Mouse (Mus musculus) MEL (cell line): Measurements from ENCODE around the gene Pakap. TPM values are rescaled to one million over a fixed set of nuclear protein-coding genes. Genes with fewer than 3 reads are reported as not detected.

Source experiments
- DNase-seq: peaks from one replicate; pipeline ENCODE4 v3.0.0; 2011; ENCODE audit warnings: low read depth, low spot score
- H3K27ac ChIP-seq: 2 replicates; pipeline ENCODE4 v1.5.1; 2012; ENCODE audit warnings: low read depth, mild to moderate bottlenecking, control low read depth, low read length, moderate library complexity; ENCODE audit not compliant: control insufficient read depth
- H3K27me3 ChIP-seq, 2 experiments: fragments of 150-350 bp in 1 of 2; sonication (generic) in 1 of 2; 2 replicates each; pipeline ENCODE4 v1.6.1; 2012; ENCODE audit warnings: low read length in 2 of 2, mild to moderate bottlenecking in 2 of 2, improper control_type of control experiment in 1 of 2, moderate library complexity in 1 of 2; ENCODE audit not compliant: insufficient read depth in 2 of 2, control insufficient read depth in 1 of 2
- H3K36me3 ChIP-seq, 2 experiments: 2 replicates each; pipeline ENCODE4 v1.6.1; 2012 to 2014; ENCODE audit warnings: low read length in 2 of 2, improper control_type of control experiment in 1 of 2, inconsistent platforms in 1 of 2, mild to moderate bottlenecking in 1 of 2; ENCODE audit not compliant: insufficient read depth in 2 of 2, control insufficient read depth in 1 of 2
- H3K4me1 ChIP-seq, 2 experiments: fragments of 150-350 bp in 1 of 2; sonication (generic) in 1 of 2; 2 replicates each; pipeline ENCODE4 v1.6.1; 2012; ENCODE audit warnings: low read length in 2 of 2, improper control_type of control experiment in 1 of 2, mild to moderate bottlenecking in 1 of 2; ENCODE audit not compliant: insufficient read depth in 2 of 2, control insufficient read depth in 1 of 2
- H3K4me3 ChIP-seq, 2 experiments: fragments of 150-350 bp in 1 of 2; sonication (generic) in 1 of 2; 2 replicates each; pipeline ENCODE4 v1.5.1; 2012; ENCODE audit warnings: low read depth in 2 of 2, low read length in 2 of 2, mild to moderate bottlenecking in 2 of 2, moderate library complexity in 2 of 2, control low read depth in 1 of 2, improper control_type of control experiment in 1 of 2; ENCODE audit not compliant: control insufficient read depth in 1 of 2, insufficient read depth in 1 of 2
- H3K79me2 ChIP-seq: 2 replicates; pipeline ENCODE4 v1.6.1; 2012; ENCODE audit warnings: mild to moderate bottlenecking, low read length, moderate library complexity; ENCODE audit not compliant: control insufficient read depth, poor library complexity, insufficient read depth
- H3K9ac ChIP-seq: 2 replicates; pipeline ENCODE4 v1.6.1; 2012; ENCODE audit warnings: low read depth, mild to moderate bottlenecking, control low read depth, low read length, moderate library complexity; ENCODE audit not compliant: control insufficient read depth, poor library complexity, severe bottlenecking
- H3K9me3 ChIP-seq: fragments of 150-350 bp; sonication (generic); replicated peaks from 2 replicates; pipeline ENCODE4 v1.6.1; 2012; ENCODE audit warnings: mild to moderate bottlenecking, low read length, improper control_type of control experiment, moderate library complexity; ENCODE audit not compliant: insufficient read depth
- CHD2 ChIP-seq: IDR thresholded peaks from 2 replicates; pipeline ENCODE4 v1.6.1; 2011; ENCODE audit warnings: low read length, improper control_type of control experiment
- ELF1 ChIP-seq: IDR thresholded peaks from 2 replicates; pipeline ENCODE4 v1.6.1; 2014; ENCODE audit warnings: low read depth, mild to moderate bottlenecking, inconsistent platforms, low read length, improper control_type of control experiment, moderate library complexity
- EP300 ChIP-seq, 2 experiments: IDR thresholded peaks; 2 replicates each; pipeline ENCODE4 v1.6.1; 2011; ENCODE audit warnings: improper control_type of control experiment in 2 of 2, low read length in 2 of 2, low read depth in 1 of 2, mild to moderate bottlenecking in 1 of 2
- GATA1 ChIP-seq: IDR thresholded peaks from 2 replicates; pipeline ENCODE4 v1.6.1; 2011; ENCODE audit warnings: low read depth, low read length, improper control_type of control experiment
- HCFC1 ChIP-seq: IDR thresholded peaks from 2 replicates; pipeline ENCODE4 v1.6.1; 2012; ENCODE audit warnings: low read depth, mild to moderate bottlenecking, inconsistent platforms, low read length, improper control_type of control experiment, moderate library complexity
- MAFK ChIP-seq: IDR thresholded peaks from 2 replicates; pipeline ENCODE4 v1.6.1; 2011; ENCODE audit warnings: low read depth, mild to moderate bottlenecking, low read length, improper control_type of control experiment, borderline replicate concordance
- MEF2A ChIP-seq: IDR thresholded peaks from 2 replicates; pipeline ENCODE4 v1.6.1; 2014; ENCODE audit warnings: low read depth, mild to moderate bottlenecking, inconsistent platforms, low read length, improper control_type of control experiment; ENCODE audit not compliant: poor library complexity, insufficient replicate concordance, severe bottlenecking; ENCODE audit errors: extremely low read depth
- MYC ChIP-seq: IDR thresholded peaks from 2 replicates; pipeline ENCODE4 v1.6.1; 2011; ENCODE audit warnings: low read depth, mild to moderate bottlenecking, low read length, improper control_type of control experiment, moderate library complexity
- NELFE ChIP-seq: IDR thresholded peaks from 2 replicates; pipeline ENCODE4 v1.6.1; 2011; ENCODE audit warnings: low read depth, low read length, improper control_type of control experiment
- NRF1 ChIP-seq: IDR thresholded peaks from 2 replicates; pipeline ENCODE4 v1.6.1; 2014; ENCODE audit warnings: low read depth, mild to moderate bottlenecking, inconsistent platforms, low read length, improper control_type of control experiment, moderate library complexity; ENCODE audit not compliant: poor library complexity, insufficient read depth, severe bottlenecking
- POLR2AphosphoS2 ChIP-seq: IDR thresholded peaks from 2 replicates; pipeline ENCODE4 v1.6.1; 2011; ENCODE audit warnings: low read length, improper control_type of control experiment
- RCOR1 ChIP-seq: IDR thresholded peaks from 2 replicates; pipeline ENCODE4 v1.6.1; 2012; ENCODE audit warnings: low read depth, mild to moderate bottlenecking, inconsistent platforms, low read length, improper control_type of control experiment
- TAL1 ChIP-seq: IDR thresholded peaks from 2 replicates; pipeline ENCODE4 v1.6.1; 2012; ENCODE audit warnings: mild to moderate bottlenecking, inconsistent platforms, low read length, moderate library complexity, mixed read lengths
- TBP ChIP-seq: IDR thresholded peaks from 2 replicates; pipeline ENCODE4 v1.8.0; 2011; ENCODE audit warnings: low read depth, low read length, improper control_type of control experiment
- TCF12 ChIP-seq: IDR thresholded peaks from 2 replicates; pipeline ENCODE4 v1.6.1; 2014; ENCODE audit warnings: low read depth, mild to moderate bottlenecking, inconsistent platforms, low read length, improper control_type of control experiment, moderate library complexity
- UBTF ChIP-seq: IDR thresholded peaks from 2 replicates; pipeline ENCODE4 v1.6.1; 2012; ENCODE audit warnings: low read depth, mild to moderate bottlenecking, inconsistent platforms, low read length, improper control_type of control experiment, moderate library complexity, borderline replicate concordance; ENCODE audit not compliant: insufficient read depth
- ZKSCAN1 ChIP-seq: IDR thresholded peaks from 2 replicates; pipeline ENCODE4 v1.6.1; 2012; ENCODE audit warnings: low read depth, mild to moderate bottlenecking, inconsistent platforms, low read length, improper control_type of control experiment, moderate library complexity
- ZMIZ1 ChIP-seq: IDR thresholded peaks from 2 replicates; pipeline ENCODE4 v1.6.1; 2012; ENCODE audit warnings: low read depth, mild to moderate bottlenecking, inconsistent platforms, low read length, improper control_type of control experiment, moderate library complexity
- ZNF384 ChIP-seq: IDR thresholded peaks from 2 replicates; pipeline ENCODE4 v1.6.1; 2012; ENCODE audit warnings: low read depth, mild to moderate bottlenecking, inconsistent platforms, low read length, improper control_type of control experiment
- polyA plus RNA-seq, 2 experiments: library from polyadenylated mRNA; stranded (reverse) in 1 of 2; unstranded in 1 of 2; fragments of >175 nt in 1 of 2; fragments of >200 nt in 1 of 2; gene quantifications; 2 replicates each; pipeline versions ENCODE4 v1.2.1 to v1.2.4; 2012; ENCODE audit warnings: low replicate concordance in 2 of 2, low read depth in 1 of 2; ENCODE audit not compliant: insufficient read length in 2 of 2, insufficient read depth in 1 of 2, missing spikeins in 1 of 2
- total RNA-seq: library from RNA; depleted of rRNA; stranded (reverse); fragments of 300-350 nt; gene quantifications from 2 replicates; pipeline ENCODE4 v1.2.3, GENCODE M21; 2012

Gene Pakap
- total and polyA plus RNA-seq, 3 experiments, result not detected

- Histone ChIP-seq H3K36me3 (no peaks in the 10 kb centered on the region), H3K9me3 (no peaks in the 10 kb centered on the region), H3K4me3 (no peak overlapping the region), H3K79me2 (no peaks in the 10 kb centered on the region), H3K27me3 (no peaks in the 10 kb centered on the region), H3K27ac (no peak overlapping the region), H3K4me1 (no peaks in the 10 kb centered on the region), H3K9ac (no peak overlapping the region)
- TF ChIP-seq RCOR1 (no peak), UBTF (no peak), EP300 (IDR thresholded peaks at IDR 0.05; ENCODE audit: low read depth in 1 of 2, low read length in 2 of 2) (no peak), MAFK (no peak), HCFC1 (no peak), MYC (no peak), POLR2AphosphoS2 (no peak), ELF1 (no peak), TAL1 (no peak), ZKSCAN1 (no peak)
- DNase-seq, result no peak
Measured at GRCm38 (mm10) chr4:57570229-57570628, 2.2 kb downstream of the Pakap start.

GRCm38 (mm10) chr4:57574181-57574580 lies 6.2 kb downstream of the Pakap start:
- H3K9ac ChIP-seq, result no peak overlapping the region

DNA sequence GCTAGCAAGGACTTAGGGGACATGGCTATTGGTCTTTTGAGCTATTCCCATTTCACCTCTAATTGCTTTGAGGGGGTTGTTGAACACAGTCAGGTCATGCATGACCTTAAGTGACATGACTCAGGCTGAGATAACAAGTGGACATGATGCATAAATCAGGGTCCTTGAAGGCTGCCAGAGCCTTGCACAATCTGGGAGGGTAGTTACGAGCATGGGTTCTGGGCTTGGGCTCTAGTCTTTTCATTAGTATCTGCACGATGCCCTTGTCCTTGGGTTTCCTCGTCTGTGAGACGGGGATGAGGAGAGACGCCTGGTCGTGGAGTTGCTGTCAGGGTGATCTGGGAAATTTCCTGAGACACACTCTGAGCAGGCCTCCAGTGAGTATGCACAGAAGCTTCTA lies 6.7 kb downstream of the Pakap start:
- Histone ChIP-seq H3K36me3 (no peaks in the 10 kb centered on the region), H3K79me2 (no peaks in the 10 kb centered on the region), H3K9ac (no peak overlapping the region), H3K27ac (no peak overlapping the region), H3K4me1 (no peaks in the 10 kb centered on the region), H3K27me3 (no peaks in the 10 kb centered on the region; a peak in 1 of 4 replicates), H3K4me3 (no peak overlapping the region), H3K9me3 (no peaks in the 10 kb centered on the region)
- DNase-seq, result no peak
- no peak for TF ChIP-seq NRF1
- no peak for TF ChIP-seq MYC
- TF ChIP-seq TAL1, result no peak
- TF ChIP-seq ZMIZ1, result no peak
- no peak for TF ChIP-seq TCF12
- no peak for TF ChIP-seq CHD2
- TF ChIP-seq ZNF384, result no peak
- TF ChIP-seq GATA1, result no peak
- no peak for TF ChIP-seq MEF2A
- no peak for TF ChIP-seq TBP

More at GRCm38 (mm10) chr4:57574181-57574580, 6.2 kb downstream of the Pakap start:
- TF ChIP-seq NELFE, result no peak
- no peak overlapping the region for H3K27ac ChIP-seq
- DNase-seq, result no peak
- no peaks in the 10 kb centered on the region for H3K36me3 ChIP-seq
- H3K79me2 ChIP-seq, result no peaks in the 10 kb centered on the region
- H3K27me3 ChIP-seq, result no peaks in the 10 kb centered on the region; a peak in 1 of 4 replicates
- no peaks in the 10 kb centered on the region for H3K4me1 ChIP-seq
- no peaks in the 10 kb centered on the region for H3K9me3 ChIP-seq
- no peak overlapping the region for H3K4me3 ChIP-seq
